Mouse (Mus musculus) embryonic fibroblast, embryonic 13.5 days (primary cell): Measurements from ENCODE around the gene Mgat5.

Experiments
- CTCF ChIP-seq: IDR thresholded peaks from 2 replicates; pipeline ENCODE4 v1.5.1; 2011; ENCODE audit warnings: mild to moderate bottlenecking, control low read depth, low read length, moderate library complexity, borderline replicate concordance; ENCODE audit not compliant: insufficient read depth
- POLR2A ChIP-seq: IDR thresholded peaks from 2 replicates; pipeline ENCODE4 v1.6.1; 2011; ENCODE audit warnings: low read depth, mild to moderate bottlenecking, control low read depth, low read length, moderate library complexity

DNA sequence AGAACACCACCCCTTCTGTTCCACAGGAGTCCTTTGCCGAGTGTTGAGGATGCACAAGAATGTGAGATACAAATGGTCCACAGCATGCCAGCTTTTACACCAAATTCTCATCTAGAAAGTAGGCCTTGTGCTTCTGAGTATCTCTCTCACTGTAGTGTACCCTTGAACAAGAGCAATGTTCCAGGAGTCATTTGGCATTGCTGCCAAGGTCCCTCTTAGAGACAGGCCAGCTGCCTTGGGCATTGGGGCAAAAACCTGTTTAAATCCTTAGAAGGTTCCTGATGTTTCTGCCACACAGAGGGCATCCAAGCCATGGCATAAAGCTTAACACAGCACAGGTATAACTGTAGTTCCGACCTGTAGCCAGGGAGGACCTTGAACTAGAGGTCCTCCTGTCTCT lies 189.9 kb downstream of the Mgat5 start:
- TF ChIP-seq POLR2A, result no peak
- TF ChIP-seq CTCF, result no peak
